Mouse (Mus musculus) liver, embryonic 16.5 days (tissue): ENCODE results near the gene Adcy5. TPM values are rescaled to one million over a fixed set of nuclear protein-coding genes. Genes with fewer than 3 reads are reported as not detected.

Source experiments
- ATAC-seq: fragments of 200-750 bp; cut with Nextera tagmentation; 2 replicates; pipeline ENCODE4 v1.8.0; 2017; ENCODE audit warnings: low read depth, mild to moderate bottlenecking, moderate number of reproducible peaks, moderate library complexity
- H3K27ac ChIP-seq: fragments of 300-500 bp; sonication (generic); 2 replicates; pipeline ENCODE4 v1.5.1; 2014; ENCODE audit warnings: mild to moderate bottlenecking, low read length
- H3K27me3 ChIP-seq: fragments of 300-500 bp; sonication (generic); 2 replicates; pipeline ENCODE4 v1.6.1; 2014; ENCODE audit warnings: low read depth, low read length, mixed read lengths; ENCODE audit not compliant: control insufficient read depth, insufficient read depth
- H3K36me3 ChIP-seq: fragments of 300-500 bp; sonication (generic); 2 replicates; pipeline ENCODE4 v1.6.1; 2014; ENCODE audit warnings: mild to moderate bottlenecking; ENCODE audit not compliant: control insufficient read depth, insufficient read depth
- H3K4me1 ChIP-seq: fragments of 300-500 bp; sonication (generic); 2 replicates; pipeline ENCODE4 v1.6.1; 2014; ENCODE audit warnings: low read depth, low read length, mixed read lengths; ENCODE audit not compliant: control insufficient read depth
- H3K4me2 ChIP-seq: fragments of 300-500 bp; sonication (generic); 2 replicates; pipeline ENCODE4 v1.6.1; 2014; ENCODE audit warnings: low read depth, low read length, mixed read lengths
- H3K4me3 ChIP-seq: fragments of 300-500 bp; sonication (generic); 2 replicates; pipeline ENCODE4 v1.5.1; 2014; ENCODE audit warnings: low read depth, mild to moderate bottlenecking, low read length
- H3K9ac ChIP-seq: fragments of 300-500 bp; sonication (generic); 2 replicates; pipeline ENCODE4 v1.6.1; 2014; ENCODE audit warnings: low read depth, low read length
- H3K9me3 ChIP-seq: fragments of 300-500 bp; sonication (generic); replicated peaks from 2 replicates; pipeline ENCODE4 v1.6.1; 2016; ENCODE audit warnings: low read length; ENCODE audit not compliant: control insufficient read depth
- WGBS: fragments of 180-500 bp; shearing (Covaris S2); extraction: QIAGEN DNeasy Blood & Tissue Kit; methylation state at CpG from one replicate; pipeline ENCODE4 v1.1.7; 2014; ENCODE audit not compliant: insufficient replicate concordance; 5-methylcytosine and 5-hydroxymethylcytosine counted together
- polyA plus RNA-seq: library from polyadenylated mRNA; unstranded; fragments of >200 nt; fragmentation: Nextera tagmentation; extraction: Ambion mirVana; gene quantifications from 2 replicates; pipeline ENCODE4 v1.2.1, GENCODE M21; 2015

The Adcy5 gene
- polyA plus RNA-seq, 1 experiment from 2014 or later, result 0.22 TPM

DNA sequence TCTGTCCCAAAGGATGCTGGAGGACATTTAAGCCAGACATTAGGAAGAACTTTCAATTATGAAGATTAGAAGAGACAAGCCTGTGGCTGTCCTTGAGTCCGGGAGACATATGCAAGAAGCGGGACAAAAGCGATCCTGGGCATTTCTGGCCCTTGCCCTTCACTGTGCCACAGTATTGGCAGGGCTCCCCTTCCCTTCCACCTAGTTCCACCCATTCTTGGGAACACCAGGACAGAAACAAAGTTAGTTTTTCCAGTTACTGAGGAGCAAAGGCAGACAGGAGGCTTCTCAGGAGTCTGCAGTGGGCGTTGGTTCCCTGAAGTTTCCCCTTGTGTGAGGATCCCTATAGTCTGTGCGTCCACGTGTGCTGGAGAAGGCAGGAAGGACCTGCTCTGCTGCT lies 51.7 kb downstream of the Adcy5 start:
- H3K27ac ChIP-seq, result no peak overlapping the region
- no peaks in the 10 kb centered on the region for H3K9me3 ChIP-seq
- H3K4me1 ChIP-seq, result no peaks in the 10 kb centered on the region
- no peak overlapping the region for H3K4me3 ChIP-seq
- no peaks in the 10 kb centered on the region for H3K27me3 ChIP-seq
- no peak overlapping the region for H3K9ac ChIP-seq
- H3K4me2 ChIP-seq, result no peak overlapping the region
- H3K36me3 ChIP-seq, result no peaks in the 10 kb centered on the region
- no peak for ATAC-seq
- 66% methylated on average over 6 of the region's 6 CpGs for WGBS

DNA sequence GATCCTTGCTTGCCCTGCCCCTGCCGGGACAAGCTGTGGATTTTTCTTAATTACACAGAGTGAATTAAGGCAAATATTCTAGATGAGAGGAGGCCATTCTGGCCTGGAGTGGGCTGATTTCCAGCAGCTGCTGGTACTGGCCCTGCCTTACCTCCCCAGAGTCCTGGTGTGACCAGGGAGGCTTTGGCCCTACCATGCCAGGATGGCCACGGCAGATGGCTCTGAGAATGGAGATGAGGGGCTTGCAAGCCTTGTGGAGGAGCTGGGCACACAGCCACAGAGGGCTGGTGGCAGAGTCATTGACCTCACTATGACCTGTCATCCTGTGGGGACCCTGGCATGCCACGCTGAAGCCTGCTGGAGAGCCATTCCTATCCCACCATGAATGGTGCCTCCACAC lies 54.1 kb downstream of the Adcy5 start:
- no peaks in the 10 kb centered on the region for H3K9me3 ChIP-seq
- no peaks in the 10 kb centered on the region for H3K4me1 ChIP-seq
- H3K36me3 ChIP-seq, result no peaks in the 10 kb centered on the region
- WGBS, result 67% methylated on average over 3 of the region's 3 CpGs
- H3K4me3 ChIP-seq, result no peak overlapping the region
- no peak overlapping the region for H3K9ac ChIP-seq
- no peak overlapping the region for H3K4me2 ChIP-seq
- H3K27me3 ChIP-seq, result no peaks in the 10 kb centered on the region
- no peak for ATAC-seq
- H3K27ac ChIP-seq, result no peak overlapping the region

DNA sequence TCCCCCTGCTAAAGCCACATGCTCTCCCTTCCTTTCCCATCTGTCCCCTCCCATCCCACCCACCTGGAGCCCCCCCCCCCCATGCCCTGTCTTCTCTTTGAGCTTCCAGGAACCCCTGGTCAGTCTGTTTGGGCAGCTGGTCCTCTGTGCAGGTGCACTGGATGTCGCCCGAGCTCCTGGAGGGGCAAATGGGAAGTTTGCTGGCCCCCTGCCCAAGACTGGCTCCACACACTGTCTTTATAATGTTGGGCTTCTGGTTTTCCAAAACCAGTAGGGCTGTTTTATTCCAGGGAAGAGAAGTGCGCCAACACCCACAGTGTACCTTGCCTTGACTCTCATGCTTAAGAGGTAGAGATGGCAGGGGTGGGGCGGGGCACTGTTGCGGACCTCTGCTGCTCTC lies 55.1 kb downstream of the Adcy5 start:
- Histone ChIP-seq H3K4me2 (no peak overlapping the region), H3K4me1 (no peaks in the 10 kb centered on the region), H3K4me3 (no peak overlapping the region), H3K36me3 (no peaks in the 10 kb centered on the region), H3K9ac (no peak overlapping the region), H3K27ac (no peak overlapping the region), H3K9me3 (no peaks in the 10 kb centered on the region), H3K27me3 (no peaks in the 10 kb centered on the region)
- 62% methylated on average over 5 of the region's 5 CpGs for WGBS
- ATAC-seq, result no peak

DNA sequence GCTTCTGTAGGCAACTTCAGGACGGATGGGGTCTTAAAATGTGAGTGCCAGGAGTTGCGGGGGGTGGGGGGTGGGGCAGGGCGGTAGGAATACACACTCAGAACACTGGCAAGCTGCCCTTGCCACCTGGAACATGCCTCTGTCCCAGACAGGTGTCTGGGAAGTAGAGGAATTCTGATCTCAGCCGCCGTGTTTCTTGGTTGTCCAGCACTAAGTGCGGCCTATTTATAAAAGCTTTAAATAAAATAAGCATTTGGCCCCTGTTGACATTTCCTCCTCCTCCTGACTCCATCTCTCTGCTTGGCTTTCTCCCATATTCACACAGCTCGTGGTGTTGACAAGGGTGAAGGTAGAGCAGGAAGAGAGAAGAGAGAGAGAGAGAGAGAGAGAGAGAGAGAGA lies 60.4 kb downstream of the Adcy5 start:
- Histone ChIP-seq H3K4me1 (no peaks in the 10 kb centered on the region), H3K4me2 (no peak overlapping the region), H3K9me3 (no peaks in the 10 kb centered on the region), H3K27me3 (no peaks in the 10 kb centered on the region), H3K27ac (no peak overlapping the region), H3K36me3 (no peaks in the 10 kb centered on the region), H3K9ac (no peak overlapping the region), H3K4me3 (no peak overlapping the region)
- 58% methylated on average over 7 of the region's 7 CpGs for WGBS
- no peak for ATAC-seq

DNA sequence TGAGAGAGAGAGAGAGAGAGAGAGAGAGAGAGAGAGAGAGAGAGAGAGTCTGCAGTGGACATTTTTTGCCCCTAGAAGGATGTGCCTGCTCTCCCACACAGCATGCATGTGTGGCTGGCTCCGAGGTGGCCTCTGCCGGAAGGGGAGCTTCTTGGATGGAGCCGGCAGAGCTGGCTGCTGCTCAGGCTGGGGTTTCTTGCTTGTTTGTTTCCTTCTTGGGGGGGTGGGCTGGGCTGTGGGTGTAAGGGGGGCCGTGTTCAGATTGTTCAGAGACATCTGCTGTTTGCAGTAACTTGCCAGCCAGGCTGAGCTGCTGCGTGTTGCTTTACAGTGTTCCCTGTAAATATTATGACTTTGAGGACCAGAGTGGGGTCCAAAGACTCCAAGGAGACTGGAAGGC lies 60.8 kb downstream of the Adcy5 start:
- no peaks in the 10 kb centered on the region for H3K9me3 ChIP-seq
- H3K27ac ChIP-seq, result no peak overlapping the region
- no peaks in the 10 kb centered on the region for H3K27me3 ChIP-seq
- H3K36me3 ChIP-seq, result no peaks in the 10 kb centered on the region
- ATAC-seq, result no peak
- no peak overlapping the region for H3K4me3 ChIP-seq
- WGBS, result 48% methylated on average over 5 of the region's 5 CpGs
- H3K4me2 ChIP-seq, result no peak overlapping the region
- H3K4me1 ChIP-seq, result no peaks in the 10 kb centered on the region
- H3K9ac ChIP-seq, result no peak overlapping the region

DNA sequence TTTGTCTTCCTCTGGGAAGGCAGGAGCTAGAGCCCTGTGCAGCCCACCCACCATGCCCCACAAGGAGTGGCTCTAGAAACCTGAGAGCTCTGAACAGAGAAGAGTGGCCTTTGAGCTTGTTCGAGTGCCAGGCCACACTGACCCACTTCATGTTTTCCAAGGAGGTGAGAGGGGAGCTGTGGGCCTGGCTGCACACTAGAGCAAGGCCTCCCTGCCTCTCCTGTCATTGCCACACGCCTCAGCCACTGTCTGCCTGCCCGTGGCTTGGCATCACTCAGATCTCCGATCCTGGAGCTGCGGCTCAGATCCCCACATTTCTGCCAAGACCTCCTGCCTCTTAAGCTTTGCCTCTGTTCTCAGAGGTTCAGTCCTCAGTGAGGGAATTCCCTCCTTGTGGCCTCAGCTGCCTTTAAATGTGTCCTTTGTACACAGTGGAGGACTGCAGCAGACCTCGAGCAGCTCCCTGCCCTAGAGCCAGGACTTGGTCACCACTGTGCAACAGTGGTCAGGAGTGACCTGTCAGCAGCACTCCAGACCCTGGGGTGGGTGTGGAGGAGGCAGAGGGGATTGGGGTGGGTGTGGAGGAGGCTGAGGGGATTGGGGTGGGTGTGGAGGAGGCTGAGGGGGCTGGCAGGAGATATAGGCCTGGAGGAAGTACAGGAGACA lies 62.3 kb downstream of the Adcy5 start:
- H3K27me3 ChIP-seq, result no peaks in the 10 kb centered on the region
- H3K36me3 ChIP-seq, result no peaks in the 10 kb centered on the region
- ATAC-seq, result no peak
- H3K9me3 ChIP-seq, result no peaks in the 10 kb centered on the region
- no peak overlapping the region for H3K9ac ChIP-seq
- 65% methylated on average over 6 of the region's 6 CpGs for WGBS
- no peak overlapping the region for H3K27ac ChIP-seq
- H3K4me2 ChIP-seq, result no peak overlapping the region
- no peaks in the 10 kb centered on the region for H3K4me1 ChIP-seq
- H3K4me3 ChIP-seq, result no peak overlapping the region

DNA sequence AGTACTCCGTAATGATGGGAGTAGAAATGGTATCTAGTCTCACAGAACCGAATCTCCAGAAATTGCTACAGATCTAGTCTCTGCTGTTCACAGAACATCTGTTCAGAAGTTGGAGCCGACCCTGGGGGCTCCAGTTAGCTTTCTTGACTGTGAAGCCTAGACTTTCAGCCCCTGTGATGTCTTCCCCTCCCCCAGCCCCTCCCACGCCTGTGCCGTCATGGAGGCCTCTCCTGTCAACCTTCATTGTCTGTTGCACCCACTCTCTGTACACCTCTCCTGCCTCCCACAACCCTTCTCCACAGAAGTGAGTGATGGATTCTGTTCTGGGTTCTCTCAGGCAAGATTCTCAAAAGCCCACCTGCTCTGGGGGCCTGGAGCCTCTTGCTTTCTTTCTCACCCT lies 65.7 kb downstream of the Adcy5 start:
- H3K9me3 ChIP-seq, result no peaks in the 10 kb centered on the region
- H3K27ac ChIP-seq, result no peak overlapping the region
- no peak overlapping the region for H3K9ac ChIP-seq
- no peak for ATAC-seq
- H3K4me3 ChIP-seq, result no peak overlapping the region
- H3K27me3 ChIP-seq, result no peaks in the 10 kb centered on the region
- H3K4me1 ChIP-seq, result no peaks in the 10 kb centered on the region
- no peaks in the 10 kb centered on the region for H3K36me3 ChIP-seq
- no peak overlapping the region for H3K4me2 ChIP-seq
- 60% methylated on average over 5 of the region's 5 CpGs for WGBS

DNA sequence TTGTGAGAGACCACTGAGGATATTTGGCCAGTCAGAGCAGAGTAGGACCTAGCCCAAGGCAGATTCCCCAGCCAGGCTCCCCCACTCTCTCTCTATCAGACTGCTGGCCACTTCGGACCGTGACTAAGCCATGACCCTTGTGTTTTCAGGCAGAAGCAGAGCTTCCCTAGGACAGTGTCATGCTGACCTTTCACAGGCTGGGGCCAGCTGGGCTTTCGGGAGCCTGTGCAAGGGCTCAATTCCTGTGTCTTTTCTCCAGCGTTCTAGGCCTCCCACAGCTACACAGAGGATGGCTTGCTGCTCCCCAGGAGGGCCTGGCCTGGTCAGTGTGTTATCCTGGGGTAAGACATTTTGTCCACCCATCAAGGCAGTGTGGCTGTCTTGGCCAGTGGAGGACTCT lies 66.9 kb downstream of the Adcy5 start:
- Histone ChIP-seq H3K4me3 (no peak overlapping the region), H3K27ac (no peak overlapping the region), H3K4me1 (no peaks in the 10 kb centered on the region), H3K36me3 (no peaks in the 10 kb centered on the region), H3K9ac (no peak overlapping the region), H3K4me2 (no peak overlapping the region), H3K9me3 (no peaks in the 10 kb centered on the region), H3K27me3 (no peaks in the 10 kb centered on the region)
- 49% methylated on average over 4 of the region's 4 CpGs for WGBS
- ATAC-seq, result no peak

DNA sequence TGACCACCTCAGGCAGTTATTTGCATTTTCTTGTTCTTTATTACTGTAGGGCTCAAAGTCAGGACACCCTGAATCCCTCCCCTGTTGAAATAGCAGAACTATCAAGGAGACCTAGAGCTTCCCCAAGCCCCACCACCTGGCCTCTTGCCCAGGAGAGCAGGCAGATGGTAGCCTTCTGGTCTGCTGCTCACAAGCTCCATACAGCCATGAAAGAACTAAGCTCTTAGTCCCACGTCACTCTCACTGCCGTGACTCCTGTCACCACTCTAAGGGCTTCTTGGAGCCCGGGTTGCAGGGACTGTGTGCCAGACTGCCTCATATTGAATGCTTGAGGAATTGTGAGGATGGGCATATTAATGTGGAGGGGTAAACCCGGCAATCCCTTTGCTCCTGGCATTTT lies 69.3 kb downstream of the Adcy5 start:
- Histone ChIP-seq H3K4me3 (no peak overlapping the region), H3K4me2 (no peak overlapping the region), H3K9me3 (no peaks in the 10 kb centered on the region), H3K4me1 (no peaks in the 10 kb centered on the region), H3K36me3 (no peaks in the 10 kb centered on the region), H3K9ac (no peak overlapping the region), H3K27me3 (no peaks in the 10 kb centered on the region), H3K27ac (no peak overlapping the region)
- ATAC-seq, result no peak
- WGBS, result 61% methylated on average over 4 of the region's 4 CpGs
